Mouse (Mus musculus) lung, embryonic 14.5 days (tissue): ENCODE measurements at regions not wholly inside any gene's neighbourhood (a gene's known extent, or its start where the extent isn't known, plus 50 kb on each side); places are given as distances from the start of the nearest gene placed in this dataset.

Source experiments
- ATAC-seq: fragments of 200-750 bp; cut with Nextera tagmentation; 2 replicates; pipeline ENCODE4 v1.8.0; 2017; ENCODE audit warnings: mild to moderate bottlenecking, moderate TSS enrichment, moderate library complexity; ENCODE audit not compliant: insufficient read depth
- DNase-seq: peaks from one replicate; pipeline ENCODE4 v3.0.0-alpha.2; 2015
- H3K27ac ChIP-seq: fragments of 300-500 bp; sonication (generic); 2 replicates; pipeline ENCODE4 v1.5.1; 2014; ENCODE audit warnings: low read depth, mild to moderate bottlenecking, moderate library complexity
- H3K27me3 ChIP-seq: fragments of 300-500 bp; sonication (generic); 2 replicates; pipeline ENCODE4 v1.6.1; 2014; ENCODE audit warnings: low read length, control low read depth; ENCODE audit not compliant: insufficient read depth
- H3K36me3 ChIP-seq: fragments of 300-500 bp; sonication (generic); 2 replicates; pipeline ENCODE4 v1.6.1; 2014; ENCODE audit warnings: control low read depth; ENCODE audit not compliant: insufficient read depth
- H3K4me1 ChIP-seq: fragments of 300-500 bp; sonication (generic); 2 replicates; pipeline ENCODE4 v1.6.1; 2014; ENCODE audit warnings: antibody characterized with exemption, control low read depth; ENCODE audit not compliant: insufficient read depth
- H3K4me2 ChIP-seq: fragments of 300-500 bp; sonication (generic); 2 replicates; pipeline ENCODE4 v1.6.1; 2014; ENCODE audit warnings: mild to moderate bottlenecking
- H3K4me3 ChIP-seq: fragments of 300-500 bp; sonication (generic); 2 replicates; pipeline ENCODE4 v1.5.1; 2014; ENCODE audit warnings: low read depth, low read length
- H3K9ac ChIP-seq: fragments of 300-500 bp; sonication (generic); 2 replicates; pipeline ENCODE4 v1.6.1; 2014
- H3K9me3 ChIP-seq: fragments of 300-500 bp; sonication (generic); 2 replicates; pipeline ENCODE4 v1.6.1; 2016; ENCODE audit warnings: low read depth, low read length, control low read depth
- CTCF ChIP-seq: IDR thresholded peaks from 2 replicates; pipeline ENCODE4 v1.5.1; 2016; ENCODE audit warnings: antibody characterized with exemption, low read depth
- WGBS: fragments of 180-500 bp; shearing (Covaris S2); extraction: QIAGEN DNeasy Blood & Tissue Kit; methylation state at CpG from one replicate; pipeline ENCODE4 v1.1.7; 2014; 5-methylcytosine and 5-hydroxymethylcytosine counted together

- peak overlapping the region; percentile 47 for H3K4me2 ChIP-seq
- H3K27me3 ChIP-seq, result no peaks in the 10 kb centered on the region
- H3K36me3 ChIP-seq, result no peaks in the 10 kb centered on the region
- peaks cover 24% of the 10 kb centered on the region for H3K4me1 ChIP-seq
- no peak for ATAC-seq
- no peak overlapping the region for H3K9ac ChIP-seq
- peak; percentile 24 for DNase-seq
- no peaks in the 10 kb centered on the region for H3K9me3 ChIP-seq
- H3K27ac ChIP-seq, result peak overlapping the region; percentile 78
- WGBS, result 45% methylated on average over 19 of the region's 19 CpGs
- TF ChIP-seq CTCF, result no peak
- H3K4me3 ChIP-seq, result no peak overlapping the region
Measured at GRCm38 (mm10) chr6:140337897-140338749, 85.7 kb upstream of the Plekha5 start.

GRCm38 (mm10) chr6:140337083-140337491 is 86.8 kb upstream of the Plekha5 start:
- Histone ChIP-seq H3K9ac (no peak overlapping the region), H3K4me2 (peak overlapping the region; percentile 47), H3K9me3 (no peaks in the 10 kb centered on the region), H3K4me1 (peaks cover 24% of the 10 kb centered on the region), H3K27ac (peak overlapping the region; percentile 78), H3K27me3 (no peaks in the 10 kb centered on the region), H3K36me3 (no peaks in the 10 kb centered on the region), H3K4me3 (no peak overlapping the region)
- DNase-seq (peak; percentile 72), ATAC-seq (peak; percentile 75)
- 17% methylated on average over 3 of the region's 3 CpGs for WGBS
- TF ChIP-seq CTCF, result no peak

GRCm38 (mm10) chr6:140336414-140336941 is 87.4 kb upstream of the Plekha5 start:
- H3K27me3 ChIP-seq, result no peaks in the 10 kb centered on the region
- TF ChIP-seq CTCF, result no peak
- ATAC-seq (peak; percentile 60), DNase-seq (peak; percentile 65)
- H3K4me3 ChIP-seq, result no peak overlapping the region
- peak overlapping the region; percentile 78 for H3K27ac ChIP-seq
- H3K4me1 ChIP-seq, result peaks cover 24% of the 10 kb centered on the region
- no peak overlapping the region for H3K9ac ChIP-seq
- 5% methylated on average over 13 of the region's 13 CpGs for WGBS
- H3K36me3 ChIP-seq, result no peaks in the 10 kb centered on the region
- peak overlapping the region; percentile 47 for H3K4me2 ChIP-seq
- H3K9me3 ChIP-seq, result no peaks in the 10 kb centered on the region

GRCm38 (mm10) chr6:140333397-140333796 is 90.5 kb upstream of the Plekha5 start:
- Histone ChIP-seq H3K4me3 (no peak overlapping the region), H3K36me3 (no peaks in the 10 kb centered on the region), H3K9me3 (no peaks in the 10 kb centered on the region), H3K27me3 (no peaks in the 10 kb centered on the region), H3K27ac (no peak overlapping the region), H3K4me2 (no peak overlapping the region), H3K9ac (no peak overlapping the region), H3K4me1 (peaks cover 24% of the 10 kb centered on the region)
- TF ChIP-seq CTCF, result no peak
- ATAC-seq (no peak), DNase-seq (no peak)
- 70% methylated on average over 3 of the region's 3 CpGs for WGBS

GRCm38 (mm10) chr6:140308641-140309040 is 115.2 kb upstream of the Plekha5 start:
- ATAC-seq, result no peak
- no peak for TF ChIP-seq CTCF

GRCm38 (mm10) chr6:140306811-140307558 is 116.9 kb upstream of the Plekha5 start:
- DNase-seq, result no peak
- Histone ChIP-seq H3K4me3 (no peak overlapping the region), H3K4me2 (no peak overlapping the region), H3K27ac (no peak overlapping the region), H3K36me3 (no peaks in the 10 kb centered on the region), H3K27me3 (no peaks in the 10 kb centered on the region), H3K9ac (no peak overlapping the region), H3K4me1 (peaks cover 2% of the 10 kb centered on the region; the same call in 1 of the 2 replicates), H3K9me3 (no peaks in the 10 kb centered on the region)
- TF ChIP-seq CTCF, result no peak
- no peak for ATAC-seq
- 80% methylated on average over 6 of the region's 6 CpGs for WGBS

More at GRCm38 (mm10) chr6:140308641-140309040, 115.2 kb upstream of the Plekha5 start:
- Histone ChIP-seq H3K9ac (no peak overlapping the region), H3K27ac (no peak overlapping the region), H3K4me2 (no peak overlapping the region), H3K4me3 (no peak overlapping the region), H3K9me3 (no peaks in the 10 kb centered on the region), H3K36me3 (no peaks in the 10 kb centered on the region), H3K27me3 (no peaks in the 10 kb centered on the region), H3K4me1 (peaks cover 2% of the 10 kb centered on the region; the same call in 1 of the 2 replicates)
- no peak for DNase-seq
- 90% methylated on average over 11 of the region's 11 CpGs for WGBS

GRCm38 (mm10) chr6:140304105-140304504 is 119.7 kb upstream of the Plekha5 start:
- ATAC-seq (no peak), DNase-seq (peak; percentile 17)
- no peak overlapping the region for H3K4me2 ChIP-seq
- no peak for TF ChIP-seq CTCF
- no peaks in the 10 kb centered on the region for H3K36me3 ChIP-seq
- WGBS, result 69% methylated on average over 5 of the region's 5 CpGs
- H3K9ac ChIP-seq, result no peak overlapping the region
- H3K27ac ChIP-seq, result no peak overlapping the region
- H3K9me3 ChIP-seq, result no peaks in the 10 kb centered on the region
- H3K4me1 ChIP-seq, result peaks cover 14% of the 10 kb centered on the region
- H3K27me3 ChIP-seq, result no peaks in the 10 kb centered on the region
- H3K4me3 ChIP-seq, result no peak overlapping the region
